Mouse (Mus musculus): ENCODE results near the gene Dnmbp.

Gene Dnmbp

GRCm38 (mm10) chr19:43832425-43833069 lies 107.4 kb downstream of the Dnmbp start:
- no peak for TF ChIP-seq GATA4 (IDR thresholded peaks at IDR 0.05; ENCODE audit: insufficient replicate concordance, low read length)

GRCm38 (mm10) chr19:43826855-43827254 lies 113.1 kb downstream of the Dnmbp start:
- TF ChIP-seq GATA4 (IDR thresholded peaks at IDR 0.05; ENCODE audit: insufficient replicate concordance, low read length) = no peak

- no peak for TF ChIP-seq GATA4 (IDR thresholded peaks at IDR 0.05; ENCODE audit: insufficient replicate concordance, low read length)
These were observed 124.2 kb downstream of the Dnmbp start for GRCm38 (mm10) chr19:43815661-43816414.

GRCm38 (mm10) chr19:43813315-43813714 lies 126.7 kb downstream of the Dnmbp start:
- TF ChIP-seq GATA4 (IDR thresholded peaks at IDR 0.05; ENCODE audit: insufficient replicate concordance, low read length) = no peak

- peak; percentile 46; the same call in 1 of the 2 replicates for TF ChIP-seq GATA4 (IDR thresholded peaks at IDR 0.05; ENCODE audit: insufficient replicate concordance, low read length)
These were observed 128.6 kb downstream of the Dnmbp start for GRCm38 (mm10) chr19:43811419-43811818.

GRCm38 (mm10) chr19:43809331-43809730 lies 130.7 kb downstream of the Dnmbp start:
- no peak for TF ChIP-seq GATA4 (IDR thresholded peaks at IDR 0.05; ENCODE audit: insufficient replicate concordance, low read length)

- no peak for TF ChIP-seq GATA4 (IDR thresholded peaks at IDR 0.05; ENCODE audit: insufficient replicate concordance, low read length)
These were observed 136.1 kb downstream of the Dnmbp start for GRCm38 (mm10) chr19:43803866-43804265.

- no peak for TF ChIP-seq GATA4 (IDR thresholded peaks at IDR 0.05; ENCODE audit: insufficient replicate concordance, low read length)
These were observed 138.5 kb downstream of the Dnmbp start for GRCm38 (mm10) chr19:43801427-43802051.

GRCm38 (mm10) chr19:43797216-43797615 lies 142.8 kb downstream of the Dnmbp start:
- no peak for TF ChIP-seq GATA4 (IDR thresholded peaks at IDR 0.05; ENCODE audit: insufficient replicate concordance, low read length)

All from liver, adult (tissue).